Comparison of ENCODE assay signal across 25 mouse cellular contexts in the genomic region with DNA sequence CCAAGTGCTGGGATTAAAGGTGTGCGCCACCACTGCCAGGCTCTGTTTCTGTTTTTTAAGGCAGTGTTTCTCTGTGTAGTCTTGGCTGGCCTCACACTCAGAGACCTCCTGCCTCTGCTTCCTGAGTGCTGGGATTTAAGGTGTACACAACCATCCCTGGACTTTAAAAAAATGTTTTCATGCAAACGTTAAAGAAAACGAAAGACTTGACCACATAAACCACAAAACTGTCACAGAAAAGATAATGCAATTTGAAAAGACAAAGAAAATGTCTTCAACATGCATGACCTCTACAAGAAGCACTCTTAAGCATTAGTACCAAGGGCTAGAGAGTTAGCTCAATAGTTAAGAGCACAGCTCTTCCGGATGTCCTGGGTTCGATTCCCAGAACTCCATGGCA. TPM values are rescaled to one million over a fixed set of nuclear protein-coding genes. Genes with fewer than 3 reads are reported as not detected.
A peak's percentile ranks its signal among the peaks of the same experiment; 100 is the strongest.
DNase-seq lines count a peak whose midpoint lies in the region; ATAC-seq and TF ChIP-seq lines count a peak whose summit lies in the region.
"Had no signal": no experiment of that assay in that cellular context is flagged by ENCODE, and none has a peak within 500 bp of the region (broad histone marks: within the 10 kb centered on the region; RNA-seq: fewer than 3 reads in every experiment).

No protein-coding gene starts in this region.

- DNase-seq in layer of hippocampus, adult 2 months (ENCODE audit: low spot score in 2 of 2): no peak
- DNase-seq in layer of hippocampus, postnatal 36 days: no peak
- peak; percentile 40 for DNase-seq in MEL (ENCODE audit: low read depth, low spot score)
- no peak for DNase-seq in hindbrain, embryonic 11.5 days (ENCODE audit: low spot score)
- no peak for DNase-seq in urinary bladder, postnatal 10 days (ENCODE audit: low spot score)
- DNase-seq: adrenal gland, postnatal 10 days; adrenal gland, postnatal 36 days; cerebellum, adult 11 months; cerebellum, adult 2 months; cerebellum, adult 9-11 months; cerebellum, postnatal 25 days; embryo, embryonic 11 days; gastrocnemius, postnatal 25 days had no signal

- no peak for TF ChIP-seq RAD21 in MEL (IDR thresholded peaks at IDR 0.05; ENCODE audit: low read depth, low read length)

- H3K9me3 ChIP-seq in MEL (replicated peaks; ENCODE audit: insufficient read depth, low read length): no peaks in the 10 kb centered on the region
- no peaks in the 10 kb centered on the region for H3K9me3 ChIP-seq in hindbrain, embryonic 11.5 days (ENCODE audit: control insufficient read depth, low read length)
- H3K9me3 ChIP-seq: embryonic facial prominence, embryonic 10.5 days; embryonic facial prominence, embryonic 13.5 days; forebrain, embryonic 12.5 days; forebrain, embryonic 15.5 days; heart, embryonic 12.5 days; heart, embryonic 15.5 days; hindbrain, embryonic 13.5 days; intestine, embryonic 15.5 days had no signal

- H3K4me3 ChIP-seq in layer of hippocampus, adult 2 months: no peak overlapping the region
- H3K4me3 ChIP-seq in MEL (ENCODE audit: control insufficient read depth in 1 of 2, insufficient read depth in 1 of 2, low read depth in 2 of 2, low read length in 2 of 2): no peak overlapping the region
- no peak overlapping the region for H3K4me3 ChIP-seq in hindbrain, embryonic 11.5 days (ENCODE audit: low read depth, low read length)
- H3K4me3 ChIP-seq: embryonic facial prominence, embryonic 10.5 days; embryonic facial prominence, embryonic 13.5 days; erythroblast, embryonic 14.5 days; forebrain, embryonic 12.5 days; forebrain, embryonic 15.5 days; heart, embryonic 12.5 days; heart, embryonic 15.5 days; hindbrain, embryonic 13.5 days; intestine, embryonic 15.5 days had no signal

- 0 out of 2 replicates have a peak, but pooled peaks have one; percentile 7 for ATAC-seq in granulocyte monocyte progenitor cell, adult 5-6 weeks (replicated peaks; ENCODE audit: poor library complexity, severe bottlenecking)
- ATAC-seq in hindbrain, embryonic 11.5 days (ENCODE audit: low FRiP score): no peak
- ATAC-seq: forebrain, embryonic 15.5 days; hindbrain, embryonic 16.5 days; intestine, embryonic 15.5 days; Patski had no signal

- peaks cover 0 to 18% of the 10 kb centered on the region in 2 experiments; a peak in 2 of 4 replicates for H3K36me3 ChIP-seq in MEL (ENCODE audit: control insufficient read depth in 1 of 2, insufficient read depth in 2 of 2, low read length in 2 of 2)
- H3K36me3 ChIP-seq in hindbrain, embryonic 11.5 days (ENCODE audit: control insufficient read depth, insufficient read depth, low read length): no peaks in the 10 kb centered on the region
- H3K36me3 ChIP-seq: embryonic facial prominence, embryonic 10.5 days; embryonic facial prominence, embryonic 13.5 days; forebrain, embryonic 12.5 days; forebrain, embryonic 15.5 days; heart, embryonic 12.5 days; heart, embryonic 15.5 days; hindbrain, embryonic 13.5 days; intestine, embryonic 15.5 days had no signal

- peak; percentile 9 to 63; a peak in 2 of 4 replicates for TF ChIP-seq EP300 in MEL (IDR thresholded peaks at IDR 0.05; ENCODE audit: low read depth in 1 of 2, low read length in 2 of 2)

- peaks cover 15 to 20% of the 10 kb centered on the region in 2 experiments for H3K4me1 ChIP-seq in MEL (ENCODE audit: control insufficient read depth in 1 of 2, insufficient read depth in 2 of 2, low read length in 2 of 2)
- peaks cover 4% of the 10 kb centered on the region for H3K4me1 ChIP-seq in hindbrain, embryonic 11.5 days (replicated peaks; ENCODE audit: control insufficient read depth, insufficient read depth, low read length)

- H3K27ac ChIP-seq in layer of hippocampus, adult 2 months: peak overlapping the region; percentile 10; the same call in 1 of the 2 replicates
- H3K27ac ChIP-seq in MEL (ENCODE audit: control insufficient read depth, low read depth, low read length): no peak overlapping the region
- no peak overlapping the region for H3K27ac ChIP-seq in hindbrain, embryonic 11.5 days (ENCODE audit: low read depth, low read length)
- H3K27ac ChIP-seq: embryonic facial prominence, embryonic 10.5 days; embryonic facial prominence, embryonic 13.5 days; forebrain, embryonic 12.5 days; forebrain, embryonic 15.5 days; hindbrain, embryonic 13.5 days had no signal

- H3K27me3 ChIP-seq in MEL (ENCODE audit: control insufficient read depth in 1 of 2, insufficient read depth in 2 of 2, low read length in 2 of 2): no peaks in the 10 kb centered on the region
- no peaks in the 10 kb centered on the region for H3K27me3 ChIP-seq in hindbrain, embryonic 11.5 days (ENCODE audit: control insufficient read depth, insufficient read depth, low read length)
- H3K27me3 ChIP-seq: embryonic facial prominence, embryonic 13.5 days; forebrain, embryonic 12.5 days; forebrain, embryonic 15.5 days; heart, embryonic 12.5 days; heart, embryonic 15.5 days; intestine, embryonic 15.5 days; Patski had no signal

- no peak overlapping the region for H3K9ac ChIP-seq in MEL (ENCODE audit: control insufficient read depth, low read depth, low read length, poor library complexity, severe bottlenecking)
- H3K9ac ChIP-seq in hindbrain, embryonic 11.5 days (ENCODE audit: low read depth, low read length): no peak overlapping the region
- H3K9ac ChIP-seq: embryonic facial prominence, embryonic 13.5 days; forebrain, embryonic 12.5 days; forebrain, embryonic 15.5 days; heart, embryonic 12.5 days; heart, embryonic 15.5 days; hindbrain, embryonic 13.5 days; intestine, embryonic 15.5 days had no signal

- H3K4me2 ChIP-seq in hindbrain, embryonic 11.5 days (replicated peaks; ENCODE audit: low read depth, low read length): no peak overlapping the region
- H3K4me2 ChIP-seq: embryonic facial prominence, embryonic 13.5 days; forebrain, embryonic 12.5 days; forebrain, embryonic 15.5 days; heart, embryonic 12.5 days; heart, embryonic 15.5 days; hindbrain, embryonic 13.5 days; intestine, embryonic 15.5 days had no signal

- 93% methylated on average over 5 of the region's 5 CpGs for WGBS in hindbrain, embryonic 11.5 days

- no peak for TF ChIP-seq POLR2A in MEL (IDR thresholded peaks at IDR 0.05; ENCODE audit: control insufficient read depth in 1 of 2, insufficient read depth in 1 of 2, low read depth in 1 of 2, low read length in 2 of 2, poor library complexity in 1 of 2)

- no peak for TF ChIP-seq CTCF in layer of hippocampus, adult 2 months (conservative IDR thresholded peaks at IDR 0.05)
- no peak for TF ChIP-seq CTCF in MEL (IDR thresholded peaks at IDR 0.05 in 2 of 3, conservative IDR thresholded peaks at IDR 0.05 in 1 of 3; ENCODE audit: control insufficient read depth in 1 of 3, insufficient read depth in 1 of 3, low read depth in 2 of 3, low read length in 3 of 3, poor library complexity in 1 of 3, severe bottlenecking in 1 of 3)

- H3K79me2 ChIP-seq in MEL (ENCODE audit: control insufficient read depth, insufficient read depth, low read length, poor library complexity): no peaks in the 10 kb centered on the region

TF ChIP-seq in MEL, 35 proteins besides CTCF, POLR2A, EP300 and RAD21:
- TF ChIP-seq MYB (IDR thresholded peaks at IDR 0.05; ENCODE audit: low read depth, low read length) (peak; percentile 33; the same call in 1 of the 2 replicates), USF2 (IDR thresholded peaks at IDR 0.05; ENCODE audit: borderline replicate concordance in 1 of 2, insufficient read depth in 1 of 2, low read depth in 1 of 2, low read length in 2 of 2) (no peak), RCOR1 (IDR thresholded peaks at IDR 0.05; ENCODE audit: low read depth, low read length) (no peak), CHD2 (IDR thresholded peaks at IDR 0.05; ENCODE audit: low read length) (no peak), SIN3A (IDR thresholded peaks at IDR 0.05; ENCODE audit: low read length) (0 out of 2 replicates have a peak, but pooled peaks have one; percentile 19), GATA1 (IDR thresholded peaks at IDR 0.05; ENCODE audit: low read depth, low read length) (peak; percentile 48; the same call in 1 of the 2 replicates), JUND (IDR thresholded peaks at IDR 0.05; ENCODE audit: low read depth, low read length) (no peak), E2F4 (IDR thresholded peaks at IDR 0.05; ENCODE audit: borderline replicate concordance, low read depth, low read length) (no peak), CHD1 (IDR thresholded peaks at IDR 0.05; ENCODE audit: low read depth, low read length) (no peak), NELFE (IDR thresholded peaks at IDR 0.05; ENCODE audit: low read depth, low read length) (no peak), UBTF (IDR thresholded peaks at IDR 0.05; ENCODE audit: borderline replicate concordance, insufficient read depth, low read depth, low read length) (no peak), ZMIZ1 (IDR thresholded peaks at IDR 0.05; ENCODE audit: low read depth, low read length) (no peak), ZNF384 (IDR thresholded peaks at IDR 0.05; ENCODE audit: low read depth, low read length) (peak; percentile 54), ETS1 (IDR thresholded peaks at IDR 0.05; ENCODE audit: low read depth, low read length) (no peak), POLR2AphosphoS5 (IDR thresholded peaks at IDR 0.05; ENCODE audit: borderline replicate concordance, low read depth, low read length) (no peak), TBP (IDR thresholded peaks at IDR 0.05; ENCODE audit: low read depth, low read length) (peak; percentile 28; the same call in 1 of the 2 replicates), MAZ (IDR thresholded peaks at IDR 0.05; ENCODE audit: low read depth, low read length) (no peak), MAFK (IDR thresholded peaks at IDR 0.05; ENCODE audit: borderline replicate concordance, low read depth, low read length) (no peak), ZC3H11A (IDR thresholded peaks at IDR 0.05; ENCODE audit: low read depth, low read length) (no peak), BHLHE40 (IDR thresholded peaks at IDR 0.05; ENCODE audit: borderline replicate concordance, low read depth, low read length) (no peak), MXI1 (IDR thresholded peaks at IDR 0.05; ENCODE audit: low read depth, low read length) (no peak), SMC3 (IDR thresholded peaks at IDR 0.05; ENCODE audit: low read depth, low read length) (no peak)

RNA-seq across cellular contexts. Expression of gene Cdk5r1, which starts 47.4 kb away (rescaled TPM):
- 100 to 1,000 TPM; 218 to 227 TPM for total RNA-seq in layer of hippocampus, adult 2 months (2021)
- 100 to 1,000 TPM; 226 to 242 TPM for total RNA-seq in layer of hippocampus, postnatal 36 days (2021)
- 0.88 and 1.2 TPM in 2 replicates for total RNA-seq in MEL (2012; rRNA removed)
- polyA plus RNA-seq in MEL (2012; ENCODE audit: insufficient read depth in 1 of 2, insufficient read length in 2 of 2, low read depth in 1 of 2, low replicate concordance in 2 of 2, missing spikeins in 1 of 2): 1 to 10 TPM in 1 of 2 experiments, not detected in 1; 1.1 TPM
- total RNA-seq in granulocyte monocyte progenitor cell, adult 5-6 weeks (2014; fragmentation: Nextera tagmentation): 6.2 and 6.3 TPM in 2 replicates
- total RNA-seq in granulocyte monocyte progenitor cell, adult 5-6 weeks (2017): 11.0 and 15.1 TPM in 2 replicates
- polyA plus RNA-seq in hindbrain, embryonic 11.5 days (2014; fragmentation: Nextera tagmentation; extraction: Ambion mirVana): 21.5 and 23.7 TPM in 2 replicates

Comparison
In these comparisons a context has a peak if more than half of its experiments do, and no peak if none do; other contexts are left out.
1. RNA of gene Cdk5r1, which starts 47.4 kb away (total RNA-seq): 226 to 242 TPM in layer of hippocampus, postnatal 36 days and 218 to 227 TPM in layer of hippocampus, adult 2 months; 6.2 to 15.1 TPM in granulocyte monocyte progenitor cell, adult 5-6 weeks and 0.88 to 1.2 TPM in MEL; every median in the first group is over 10 times any median in the second.